Mouse (Mus musculus) heart, postnatal 0 days (tissue): Measurements from ENCODE around the gene Dnajc15.

ENCODE experiments used
- CTCF ChIP-seq: IDR thresholded peaks from 2 replicates; pipeline ENCODE4 v1.5.1; 2016; ENCODE audit warnings: antibody characterized with exemption, control low read depth, low read depth
- EP300 ChIP-seq: IDR thresholded peaks from 2 replicates; pipeline ENCODE4 v1.6.1; 2016; ENCODE audit warnings: antibody characterized with exemption, low read depth

DNA sequence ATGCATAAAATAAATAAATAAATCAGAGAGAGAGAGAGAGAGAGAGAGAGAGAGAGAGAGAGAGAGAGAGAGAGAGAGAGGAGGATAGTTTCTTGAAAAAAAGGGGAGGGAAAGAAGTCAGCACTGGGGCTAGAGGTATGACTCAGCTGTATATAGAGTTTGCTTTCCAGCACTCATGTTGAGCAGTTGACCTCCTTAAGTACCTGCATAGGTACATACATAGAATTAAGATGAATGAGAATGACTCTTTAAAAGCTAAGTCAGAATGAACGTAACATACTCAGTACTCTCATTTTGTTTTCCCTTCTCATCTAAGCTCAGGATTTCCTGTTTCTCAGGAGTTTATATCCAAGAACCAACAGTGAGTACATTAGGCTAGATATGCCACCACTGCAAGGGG lies 62.0 kb downstream of the Dnajc15 start:
- TF ChIP-seq EP300 (no peak), CTCF (no peak)
